In the genomic region with DNA sequence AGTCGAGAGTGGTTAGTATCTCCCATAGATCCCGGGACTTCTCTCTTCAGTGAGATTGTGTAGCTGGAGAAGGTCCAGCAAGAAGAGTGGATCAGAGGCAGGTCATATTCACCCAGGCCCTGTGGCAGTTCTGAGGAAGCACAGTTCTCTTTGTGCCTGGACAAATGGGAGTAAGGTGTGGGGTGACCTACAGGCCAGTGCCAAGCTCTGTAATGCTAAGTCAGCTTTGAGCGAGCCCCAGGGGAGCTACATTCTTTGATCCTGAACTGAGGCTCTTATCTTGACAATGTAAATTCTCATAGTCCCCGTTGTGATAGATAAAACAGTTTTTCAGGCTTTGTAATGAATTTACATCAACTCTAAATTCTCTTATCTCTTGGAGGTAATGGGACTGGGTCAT, we compare ENCODE assay signal across 22 mouse cellular contexts. TPM values are rescaled to one million over a fixed set of nuclear protein-coding genes. Genes with fewer than 3 reads are reported as not detected.
DNase-seq lines count a peak whose midpoint lies in the region; ATAC-seq and TF ChIP-seq lines count a peak whose summit lies in the region.
"Had no signal": no experiment of that assay in that cellular context is flagged by ENCODE, and none has a peak within 500 bp of the region (broad histone marks: within the 10 kb centered on the region; RNA-seq: fewer than 3 reads in every experiment).

No protein-coding gene starts in this region.

- H3K9ac ChIP-seq in forebrain, embryonic 15.5 days (replicated peaks): no peak overlapping the region
- no peak overlapping the region for H3K9ac ChIP-seq in stomach, postnatal 0 days (ENCODE audit: low read length)
- H3K9ac ChIP-seq: heart, embryonic 12.5 days; heart, embryonic 15.5 days; hindbrain, embryonic 14.5 days had no signal

- 0 out of 2 replicates have a peak, but pooled peaks cover 2% of the 10 kb centered on the region for H3K36me3 ChIP-seq in forebrain, embryonic 10.5 days (replicated peaks)
- no peaks in the 10 kb centered on the region for H3K36me3 ChIP-seq in forebrain, embryonic 15.5 days
- no peaks in the 10 kb centered on the region for H3K36me3 ChIP-seq in stomach, postnatal 0 days (ENCODE audit: control insufficient read depth, insufficient read depth, low read length)

- ATAC-seq in forebrain, embryonic 15.5 days (replicated peaks): no peak
- ATAC-seq in stomach, postnatal 0 days (ENCODE audit: low FRiP score, low TSS enrichment): 0 out of 2 replicates have a peak, but pooled peaks have one; percentile 16
- ATAC-seq: forebrain, embryonic 14.5 days; hindbrain, postnatal 0 days; inflammation-experienced regulatory T-cells, adult 6 months had no signal

- no peak for DNase-seq in forebrain, embryonic 10.5 days (ENCODE audit: extremely low spot score, low spot score)
- DNase-seq in ES-CJ7 (ENCODE audit: low read depth, low spot score): peak; percentile 64
- DNase-seq in ZHBTc4 (ENCODE audit: low read depth, low spot score): peak; percentile 56
- DNase-seq in stomach, postnatal 0 days (ENCODE audit: low spot score): no peak
- no peak for DNase-seq in urinary bladder, postnatal 4 days (ENCODE audit: low spot score in 2 of 2)
- no peak for DNase-seq in spleen, postnatal 10 days (ENCODE audit: low spot score in 2 of 2)
- DNase-seq: adrenal gland, postnatal 10 days; adrenal gland, postnatal 36 days; cerebellum, adult 18-20 months; cerebellum, adult 9-10 months; cerebellum, postnatal 14 days; gastrocnemius, postnatal 14 days; heart, adult 18-20 months; heart, postnatal 10 days; heart, postnatal 4 days had no signal

- WGBS in forebrain, embryonic 10.5 days: 71% methylated on average over 4 of the region's 4 CpGs
- 68% methylated on average over 4 of the region's 4 CpGs for WGBS in forebrain, embryonic 15.5 days
- 54% methylated on average over 4 of the region's 4 CpGs for WGBS in stomach, postnatal 0 days

- no peak overlapping the region for H3K4me2 ChIP-seq in forebrain, embryonic 15.5 days (replicated peaks)
- no peak overlapping the region for H3K4me2 ChIP-seq in stomach, postnatal 0 days (replicated peaks; ENCODE audit: low read depth)
- H3K4me2 ChIP-seq: heart, embryonic 12.5 days; heart, embryonic 15.5 days; hindbrain, embryonic 14.5 days had no signal

- no peak overlapping the region for H3K4me3 ChIP-seq in forebrain, embryonic 10.5 days
- no peak overlapping the region for H3K4me3 ChIP-seq in forebrain, embryonic 15.5 days
- no peak overlapping the region for H3K4me3 ChIP-seq in stomach, postnatal 0 days (ENCODE audit: low read depth, low read length)
- H3K4me3 ChIP-seq: heart, embryonic 12.5 days; heart, embryonic 15.5 days had no signal

- 0 out of 2 replicates have a peak overlapping the region, but pooled peaks have one; percentile 35 for H3K27ac ChIP-seq in forebrain, embryonic 10.5 days
- H3K27ac ChIP-seq in forebrain, embryonic 15.5 days (replicated peaks): no peak overlapping the region
- H3K27ac ChIP-seq in stomach, postnatal 0 days (replicated peaks): no peak overlapping the region
- H3K27ac ChIP-seq: heart, embryonic 15.5 days; hindbrain, embryonic 14.5 days; hindbrain, postnatal 0 days had no signal

- no peaks in the 10 kb centered on the region for H3K27me3 ChIP-seq in forebrain, embryonic 10.5 days (ENCODE audit: poor library complexity, severe bottlenecking)
- H3K27me3 ChIP-seq in forebrain, embryonic 15.5 days: no peaks in the 10 kb centered on the region
- no peaks in the 10 kb centered on the region for H3K27me3 ChIP-seq in stomach, postnatal 0 days (ENCODE audit: control insufficient read depth, insufficient read depth, low read length)
- H3K27me3 ChIP-seq: heart, embryonic 12.5 days; heart, embryonic 15.5 days had no signal

- peaks cover 55% of the 10 kb centered on the region for H3K4me1 ChIP-seq in forebrain, embryonic 10.5 days
- H3K4me1 ChIP-seq in forebrain, embryonic 15.5 days: no peaks in the 10 kb centered on the region
- peaks cover 3% of the 10 kb centered on the region; the same call in 1 of the 2 replicates for H3K4me1 ChIP-seq in stomach, postnatal 0 days (replicated peaks; ENCODE audit: control insufficient read depth, insufficient read depth)

- TF ChIP-seq CTCF in stomach, postnatal 0 days (IDR thresholded peaks at IDR 0.05; ENCODE audit: low read depth): no peak

- no peaks in the 10 kb centered on the region for H3K9me3 ChIP-seq in forebrain, embryonic 10.5 days
- H3K9me3 ChIP-seq in forebrain, embryonic 15.5 days: no peaks in the 10 kb centered on the region
- no peaks in the 10 kb centered on the region for H3K9me3 ChIP-seq in stomach, postnatal 0 days (ENCODE audit: control insufficient read depth, low read length)
- H3K9me3 ChIP-seq: heart, embryonic 15.5 days had no signal

- no peak for TF ChIP-seq EP300 in stomach, postnatal 0 days (optimal IDR thresholded peaks at IDR 0.05)

RNA-seq across cellular contexts. Expression of a gene that starts 42.1 kb away (rescaled TPM):
- polyA plus RNA-seq in forebrain, embryonic 10.5 days (2016; fragmentation: Nextera tagmentation; extraction: Ambion mirVana): 86.7 and 89.5 TPM in 2 replicates
- 37.0 and 41.0 TPM in 2 replicates for polyA plus RNA-seq in forebrain, embryonic 15.5 days (2015; fragmentation: Nextera tagmentation; extraction: Ambion mirVana)
- polyA plus RNA-seq in stomach, postnatal 0 days (2015; fragmentation: Nextera tagmentation; extraction: Ambion mirVana): 81.0 and 99.4 TPM in 2 replicates

Comparison
In these comparisons a context has a peak if more than half of its experiments do, and no peak if none do; other contexts are left out.
1. DNase-seq: peak in ES-CJ7 (single experiment) and ZHBTc4 (single experiment); none in forebrain, embryonic 10.5 days (single experiment), stomach, postnatal 0 days (single experiment), urinary bladder, postnatal 4 days (0 of 2) and spleen, postnatal 10 days (0 of 2).